Mouse (Mus musculus) testis, postnatal 10 days (tissue): ENCODE data around the gene Angptl8.
"Not testable (repeated sequence)": the region's sequence is repeated elsewhere in the genome, so short reads cannot be mapped to it uniquely, and the experiment has no call there.

ENCODE experiments used
- DNase-seq: peaks from one replicate; pipeline ENCODE4 v3.0.0; 2021; ENCODE audit warnings: low spot score

The Angptl8 gene

GRCm38 (mm10) chr9:21849691-21850677 is 14.7 kb downstream of the Angptl8 start:
- DNase-seq, result no peak

GRCm38 (mm10) chr9:21851084-21851483 is 15.8 kb downstream of the Angptl8 start:
- DNase-seq, result no peak

GRCm38 (mm10) chr9:21852128-21853091 is 17.1 kb downstream of the Angptl8 start, which contains the start of gene Dock6:
Gene Dock6 (minus strand): TSS chr9:21852635.
- peak; percentile 96 for DNase-seq

GRCm38 (mm10) chr9:21853961-21854360 is 18.7 kb downstream of the Angptl8 start:
- DNase-seq, result no peak

- DNase-seq, result no peak
Observed at GRCm38 (mm10) chr9:21854894-21855293, 19.6 kb downstream of the Angptl8 start.

- DNase-seq, result no peak
Observed at GRCm38 (mm10) chr9:21857501-21857900, 22.2 kb downstream of the Angptl8 start.

- DNase-seq, result no peak
Observed at GRCm38 (mm10) chr9:21858084-21858483, 22.8 kb downstream of the Angptl8 start.

- DNase-seq, result no peak
Observed at GRCm38 (mm10) chr9:21859606-21860005, 24.3 kb downstream of the Angptl8 start.

- not testable (repeated sequence) for DNase-seq
Observed at GRCm38 (mm10) chr9:21860349-21860748, 25.0 kb downstream of the Angptl8 start.

- no peak for DNase-seq
Observed at GRCm38 (mm10) chr9:21862181-21862580, 26.9 kb downstream of the Angptl8 start.

- no peak for DNase-seq
Observed at GRCm38 (mm10) chr9:21865673-21866398, 30.5 kb downstream of the Angptl8 start.

GRCm38 (mm10) chr9:21866641-21867040 is 31.3 kb downstream of the Angptl8 start:
- DNase-seq, result no peak

GRCm38 (mm10) chr9:21867726-21868125 is 32.4 kb downstream of the Angptl8 start:
- no peak for DNase-seq

GRCm38 (mm10) chr9:21869290-21869689 is 34.0 kb downstream of the Angptl8 start:
- peak; percentile 89 for DNase-seq

- DNase-seq, result peak; percentile 75
Observed at GRCm38 (mm10) chr9:21870879-21871524, 35.7 kb downstream of the Angptl8 start.

- no peak for DNase-seq
Observed at GRCm38 (mm10) chr9:21872204-21872603, 36.9 kb downstream of the Angptl8 start.

GRCm38 (mm10) chr9:21876601-21877000 is 41.3 kb downstream of the Angptl8 start:
- no peak for DNase-seq
